Mouse (Mus musculus) forebrain, embryonic 16.5 days (tissue): Measurements from ENCODE around the gene Gcfc2. TPM values are rescaled to one million over a fixed set of nuclear protein-coding genes. Genes with fewer than 3 reads are reported as not detected.

Source experiments
- ATAC-seq: fragments of 200-750 bp; cut with Nextera tagmentation; 2 replicates; pipeline ENCODE4 v1.8.0; 2017; ENCODE audit warnings: mild to moderate bottlenecking, moderate library complexity
- H3K27ac ChIP-seq: fragments of 300-500 bp; sonication (generic); 2 replicates; pipeline ENCODE4 v1.5.1; 2014; ENCODE audit warnings: low read length, control low read depth
- H3K27me3 ChIP-seq: fragments of 300-500 bp; sonication (generic); replicated peaks from 2 replicates; pipeline ENCODE4 v1.6.1; 2014; ENCODE audit warnings: low read length; ENCODE audit not compliant: control insufficient read depth, insufficient read depth
- H3K36me3 ChIP-seq: fragments of 300-500 bp; sonication (generic); 2 replicates; pipeline ENCODE4 v1.6.1; 2014; ENCODE audit not compliant: control insufficient read depth, insufficient read depth
- H3K4me1 ChIP-seq: fragments of 300-500 bp; sonication (generic); replicated peaks from 2 replicates; pipeline ENCODE4 v1.6.1; 2014; ENCODE audit warnings: low read length; ENCODE audit not compliant: control insufficient read depth, insufficient read depth
- H3K4me2 ChIP-seq: fragments of 300-500 bp; sonication (generic); 2 replicates; pipeline ENCODE4 v1.6.1; 2014; ENCODE audit warnings: mild to moderate bottlenecking, low read length, control low read depth
- H3K4me3 ChIP-seq: fragments of 300-500 bp; sonication (generic); replicated peaks from 2 replicates; pipeline ENCODE4 v1.5.1; 2014; ENCODE audit warnings: mild to moderate bottlenecking, low read length, control low read depth
- H3K9ac ChIP-seq: fragments of 300-500 bp; sonication (generic); replicated peaks from 2 replicates; pipeline ENCODE4 v1.6.1; 2014; ENCODE audit warnings: low read depth, low read length, control low read depth
- H3K9me3 ChIP-seq: fragments of 300-500 bp; sonication (generic); 2 replicates; pipeline ENCODE4 v1.6.1; 2016; ENCODE audit warnings: low read length; ENCODE audit not compliant: control insufficient read depth
- WGBS: fragments of 180-500 bp; shearing (Covaris S2); extraction: QIAGEN DNeasy Blood & Tissue Kit; methylation state at CpG from one replicate; pipeline ENCODE4 v1.1.7; 2014; 5-methylcytosine and 5-hydroxymethylcytosine counted together
- polyA plus RNA-seq: library from polyadenylated mRNA; unstranded; fragments of >200 nt; fragmentation: Nextera tagmentation; extraction: Ambion mirVana; gene quantifications from 2 replicates; pipeline ENCODE4 v1.2.1, GENCODE M21; 2015

Gene Gcfc2
- polyA plus RNA-seq, 1 experiment from 2014 or later, result 7.3 TPM

DNA sequence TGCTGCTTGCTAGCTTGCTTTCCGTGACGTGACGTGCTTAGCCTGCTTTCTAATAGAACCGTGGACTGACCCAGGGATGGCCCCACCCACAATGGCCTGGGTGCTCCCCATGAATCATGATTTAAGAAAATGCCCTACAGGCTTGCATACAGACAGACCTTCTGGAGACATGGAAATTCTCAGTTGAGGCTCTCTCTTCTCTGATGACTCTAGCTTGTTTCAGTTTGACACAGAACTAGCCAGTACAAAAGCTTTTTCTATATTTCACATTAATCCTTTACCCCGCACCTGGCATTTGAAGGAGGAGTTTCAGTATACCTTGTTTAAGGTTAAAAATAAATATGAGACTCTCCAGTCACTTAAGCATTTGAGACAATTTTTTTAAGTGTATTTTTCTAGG, 18.2 kb downstream of the Gcfc2 start:
- Histone ChIP-seq H3K27me3 (no peaks in the 10 kb centered on the region), H3K4me1 (no peaks in the 10 kb centered on the region), H3K36me3 (peaks cover 21% of the 10 kb centered on the region), H3K4me3 (no peak overlapping the region), H3K27ac (no peak overlapping the region), H3K9me3 (no peaks in the 10 kb centered on the region), H3K9ac (no peak overlapping the region), H3K4me2 (no peak overlapping the region)
- WGBS, result 90% methylated on average over 5 of the region's 5 CpGs
- no peak for ATAC-seq

DNA sequence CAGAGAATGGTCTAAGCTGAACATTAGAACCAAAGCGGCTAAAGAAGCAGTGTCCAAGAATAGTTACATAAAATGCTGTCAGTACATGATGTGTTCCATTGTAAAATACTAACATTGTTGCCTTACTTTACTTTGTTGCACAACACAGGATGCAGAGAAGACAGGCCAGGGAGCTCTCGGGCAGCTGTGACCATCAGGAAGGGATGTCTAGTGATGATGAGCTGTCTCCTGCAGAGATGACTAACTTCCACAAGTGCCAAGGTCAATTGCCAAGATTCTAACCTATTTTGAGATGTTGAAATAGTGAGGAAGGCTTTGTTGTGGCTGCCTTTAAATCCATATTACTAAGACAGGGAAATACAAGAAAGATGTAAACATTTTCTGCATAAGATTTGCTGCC, 19.8 kb downstream of the Gcfc2 start:
- Histone ChIP-seq H3K9me3 (no peaks in the 10 kb centered on the region), H3K9ac (no peak overlapping the region), H3K27ac (no peak overlapping the region), H3K4me1 (no peaks in the 10 kb centered on the region), H3K36me3 (peaks cover 19% of the 10 kb centered on the region), H3K27me3 (no peaks in the 10 kb centered on the region), H3K4me2 (no peak overlapping the region), H3K4me3 (no peak overlapping the region)
- ATAC-seq, result no peak
- WGBS, result 100% methylated on average over 2 of the region's 2 CpGs

DNA sequence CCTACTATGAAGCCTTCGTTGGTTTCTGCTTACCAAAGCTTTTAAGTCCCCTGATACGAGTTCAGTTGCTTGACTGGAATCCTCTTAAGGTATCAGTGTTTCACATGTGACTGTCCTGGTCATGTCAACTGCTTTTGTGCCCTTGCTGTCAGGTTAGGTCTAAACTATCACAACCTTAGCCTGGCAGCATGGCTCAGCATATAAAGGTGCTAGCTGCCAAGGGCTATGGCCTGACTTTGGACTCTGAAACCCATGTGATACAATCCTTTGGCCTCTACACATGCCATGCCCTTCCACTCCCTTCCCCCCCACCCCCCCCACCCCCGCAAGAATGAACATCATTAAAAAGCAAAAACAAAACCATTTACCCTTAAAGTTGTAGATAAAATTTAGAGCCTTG, 21.0 kb downstream of the Gcfc2 start:
- Histone ChIP-seq H3K4me1 (no peaks in the 10 kb centered on the region), H3K4me3 (no peak overlapping the region), H3K27me3 (no peaks in the 10 kb centered on the region), H3K9me3 (no peaks in the 10 kb centered on the region), H3K4me2 (no peak overlapping the region), H3K9ac (no peak overlapping the region), H3K27ac (no peak overlapping the region), H3K36me3 (peaks cover 24% of the 10 kb centered on the region)
- 94% methylated on average over 3 of the region's 3 CpGs for WGBS
- no peak for ATAC-seq

DNA sequence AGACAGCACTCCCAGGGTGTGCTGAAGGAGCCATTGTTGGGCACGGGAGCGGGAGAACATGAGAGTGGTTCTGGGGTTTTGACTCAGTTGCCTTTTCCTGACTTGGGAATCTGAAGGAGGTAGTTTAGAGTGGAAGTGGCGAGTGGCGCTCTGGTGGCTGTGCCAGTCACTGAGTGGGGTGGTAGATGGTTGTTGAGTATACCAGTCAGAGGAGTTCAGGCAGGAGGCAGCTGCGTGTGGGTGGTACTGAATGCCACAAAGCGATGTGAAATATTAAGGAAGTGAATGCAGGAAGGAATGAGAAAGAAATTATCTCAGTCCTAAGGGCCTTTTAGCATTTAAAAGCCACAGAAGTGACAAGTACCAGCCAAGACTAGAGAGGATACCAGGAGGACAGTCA, 23.4 kb downstream of the Gcfc2 start:
- WGBS, result 95% methylated on average over 6 of the region's 6 CpGs
- Histone ChIP-seq H3K36me3 (peaks cover 35% of the 10 kb centered on the region), H3K9me3 (no peaks in the 10 kb centered on the region), H3K27me3 (no peaks in the 10 kb centered on the region), H3K4me1 (no peaks in the 10 kb centered on the region), H3K9ac (no peak overlapping the region), H3K27ac (no peak overlapping the region), H3K4me3 (no peak overlapping the region), H3K4me2 (no peak overlapping the region)
- no peak for ATAC-seq

DNA sequence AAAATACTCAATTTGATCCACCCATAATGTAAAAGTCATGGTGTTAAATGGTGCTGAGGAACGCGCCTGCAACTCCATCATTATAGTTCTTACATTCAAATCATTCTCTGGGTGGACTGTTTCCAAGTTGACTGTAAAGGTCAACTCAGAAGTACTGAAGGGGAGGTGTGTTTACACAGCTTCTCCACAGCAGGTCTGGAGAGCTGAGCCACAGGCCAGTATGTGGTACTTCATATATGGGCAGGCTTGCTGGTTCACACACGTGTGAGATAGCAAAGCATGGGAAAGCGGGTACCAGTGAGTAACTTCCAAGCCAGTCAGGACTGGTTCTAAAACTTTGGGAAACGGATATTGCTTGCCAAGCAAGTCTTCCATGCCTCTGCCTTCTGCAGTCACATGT, 31.7 kb downstream of the Gcfc2 start:
- peaks cover 37% of the 10 kb centered on the region for H3K36me3 ChIP-seq

DNA sequence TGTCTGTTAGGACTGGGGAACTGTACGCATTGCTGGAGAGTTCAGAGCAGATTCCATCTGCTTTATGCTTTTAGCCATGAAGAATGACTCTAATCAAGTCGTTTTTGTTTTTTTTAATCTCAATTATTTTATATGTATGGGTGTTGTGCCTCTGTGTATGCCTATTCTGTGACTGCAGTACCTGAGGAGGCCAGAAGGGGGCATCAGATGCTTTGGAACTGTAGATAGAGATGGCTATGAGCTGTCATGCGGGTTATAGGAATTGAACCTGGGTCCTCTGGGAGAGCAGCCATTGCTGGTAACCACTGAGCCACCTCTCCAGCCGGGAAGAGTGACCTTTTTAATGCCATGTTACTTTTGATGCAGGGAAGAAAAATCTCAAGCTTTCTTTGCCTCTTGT, 32.9 kb downstream of the Gcfc2 start:
- no peak overlapping the region for H3K9ac ChIP-seq
- H3K4me1 ChIP-seq, result no peaks in the 10 kb centered on the region
- ATAC-seq, result no peak
- H3K36me3 ChIP-seq, result peaks cover 31% of the 10 kb centered on the region
- no peak overlapping the region for H3K27ac ChIP-seq
- WGBS, result 96% methylated on average over 4 of the region's 4 CpGs
- no peaks in the 10 kb centered on the region for H3K27me3 ChIP-seq
- no peak overlapping the region for H3K4me3 ChIP-seq
- H3K4me2 ChIP-seq, result no peak overlapping the region
- H3K9me3 ChIP-seq, result no peaks in the 10 kb centered on the region

More for the DNA sequence above, 31.7 kb downstream of the Gcfc2 start:
- no peak for ATAC-seq
- Histone ChIP-seq H3K9ac (no peak overlapping the region), H3K4me1 (no peaks in the 10 kb centered on the region), H3K27me3 (no peaks in the 10 kb centered on the region), H3K9me3 (no peaks in the 10 kb centered on the region), H3K4me3 (no peak overlapping the region), H3K4me2 (no peak overlapping the region), H3K27ac (no peak overlapping the region)
- WGBS, result 93% methylated on average over 5 of the region's 5 CpGs

DNA sequence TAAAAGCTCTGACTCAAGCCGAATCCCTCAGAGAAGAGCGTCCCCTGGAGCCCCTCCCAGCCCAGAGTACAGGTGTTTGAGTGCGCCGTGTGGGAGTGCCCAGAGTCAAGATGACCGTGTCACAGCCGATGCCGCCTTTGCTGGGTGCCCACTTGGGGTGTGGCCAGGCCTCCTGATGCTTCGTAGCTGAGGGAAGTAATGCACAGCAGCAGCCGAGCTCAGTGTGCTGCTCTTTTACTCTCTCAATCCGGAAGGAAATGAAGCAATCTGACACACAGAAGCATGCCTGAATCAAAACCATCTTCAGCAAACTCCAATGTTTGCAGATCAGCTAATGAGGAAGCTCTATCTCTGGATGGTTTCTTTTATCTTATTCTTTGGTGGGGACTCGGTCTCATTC, 34.5 kb downstream of the Gcfc2 start:
- Histone ChIP-seq H3K36me3 (peaks cover 34% of the 10 kb centered on the region), H3K4me3 (no peak overlapping the region), H3K4me2 (no peak overlapping the region), H3K27ac (no peak overlapping the region), H3K27me3 (no peaks in the 10 kb centered on the region), H3K4me1 (no peaks in the 10 kb centered on the region), H3K9me3 (no peaks in the 10 kb centered on the region), H3K9ac (no peak overlapping the region)
- ATAC-seq, result no peak
- 89% methylated on average over 11 of the region's 11 CpGs for WGBS

DNA sequence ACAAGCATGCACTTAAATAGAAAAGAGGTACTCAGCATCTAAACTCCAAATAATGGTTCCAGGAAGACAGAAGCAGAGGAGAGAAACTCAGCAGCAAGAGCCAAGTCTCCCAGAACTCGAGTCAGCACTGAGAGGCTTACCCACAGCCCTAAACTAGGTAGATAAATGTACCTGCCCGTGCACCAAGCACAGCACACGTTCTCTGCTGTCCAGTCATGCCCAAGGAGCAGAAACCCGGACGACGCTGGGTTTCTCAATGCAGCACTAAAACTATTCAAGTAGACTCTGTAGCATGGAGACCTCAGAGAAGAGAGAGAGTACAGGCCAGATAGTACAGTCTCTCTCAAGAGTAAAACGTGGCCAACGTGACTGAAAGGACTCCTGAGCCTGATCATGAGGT, 36.4 kb downstream of the Gcfc2 start:
- ATAC-seq, result no peak
- H3K4me2 ChIP-seq, result no peak overlapping the region
- H3K4me1 ChIP-seq, result peaks cover 4% of the 10 kb centered on the region
- H3K36me3 ChIP-seq, result peaks cover 41% of the 10 kb centered on the region
- H3K9ac ChIP-seq, result no peak overlapping the region
- H3K27me3 ChIP-seq, result no peaks in the 10 kb centered on the region
- H3K9me3 ChIP-seq, result no peaks in the 10 kb centered on the region
- no peak overlapping the region for H3K4me3 ChIP-seq
- H3K27ac ChIP-seq, result no peak overlapping the region
- 95% methylated on average over 8 of the region's 8 CpGs for WGBS

DNA sequence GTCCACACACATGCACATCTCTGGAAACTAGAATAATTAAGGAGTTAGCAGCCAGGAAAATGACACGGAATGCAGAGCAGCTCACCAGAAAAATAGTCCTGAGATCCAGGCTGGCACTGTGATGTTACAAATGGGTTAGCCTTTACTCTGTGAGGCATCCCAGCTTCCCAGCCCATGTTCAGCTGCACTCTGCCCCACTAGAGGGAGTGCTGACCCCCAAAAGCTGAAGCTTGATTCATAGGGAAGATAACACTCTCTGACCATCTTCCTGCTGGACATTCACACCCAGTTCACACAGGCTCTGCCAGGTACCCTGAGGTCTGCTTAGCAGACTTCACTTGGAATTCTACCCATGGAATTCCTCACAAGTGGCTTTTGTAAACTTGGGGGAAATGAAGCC, 36.8 kb downstream of the Gcfc2 start:
- ATAC-seq, result no peak
- Histone ChIP-seq H3K4me3 (no peak overlapping the region), H3K9me3 (no peaks in the 10 kb centered on the region), H3K36me3 (peaks cover 41% of the 10 kb centered on the region), H3K27ac (no peak overlapping the region), H3K4me2 (no peak overlapping the region), H3K4me1 (peaks cover 7% of the 10 kb centered on the region), H3K27me3 (no peaks in the 10 kb centered on the region), H3K9ac (no peak overlapping the region)
- WGBS, result 74% methylated on average over 1 of the region's 1 CpGs

DNA sequence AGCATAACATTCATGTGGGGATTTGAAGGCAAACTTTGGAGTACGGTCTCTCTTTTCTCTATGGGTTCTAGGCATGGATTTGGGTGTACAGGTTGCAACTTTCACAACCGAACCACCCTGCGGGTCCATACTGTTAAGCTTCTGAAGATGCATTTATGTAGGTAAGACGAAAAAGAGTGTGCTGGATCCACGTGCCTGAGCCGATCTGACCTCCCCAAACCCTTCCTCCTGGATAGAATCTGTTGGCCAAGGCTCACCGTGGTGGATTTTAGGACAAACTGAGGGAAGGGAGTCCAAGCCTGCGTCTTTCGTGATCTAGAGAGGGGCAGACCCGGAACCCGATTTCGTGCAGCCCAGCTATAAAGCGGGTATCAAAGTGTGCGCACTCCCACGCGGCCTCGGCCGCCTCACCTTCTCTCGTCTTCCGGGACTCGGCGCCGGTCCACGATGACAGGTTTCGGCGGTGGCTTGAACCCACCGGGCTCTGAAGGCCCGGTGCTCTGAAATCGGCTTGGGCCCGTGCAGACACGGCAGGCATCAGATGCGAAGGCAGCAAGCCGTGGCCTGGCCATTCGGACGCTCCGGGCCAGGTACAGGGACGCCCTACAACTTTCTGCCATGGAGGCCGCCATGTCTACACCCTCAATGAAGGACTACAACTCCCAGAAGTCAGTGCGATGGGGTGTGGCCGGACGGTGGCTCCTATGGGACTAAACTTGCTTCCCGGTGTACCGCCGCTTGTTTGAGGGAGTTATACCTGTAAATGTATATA, 42.0 kb downstream of the Gcfc2 start, which contains the start of gene Mrpl19:
TSS of gene Mrpl19 (minus strand) at position 663 of the 772 bp plus-strand sequence.
- Histone ChIP-seq H3K27me3 (no peaks in the 10 kb centered on the region), H3K4me3 (peak within 1 kb of the TSS; percentile 82), H3K36me3 (peaks cover 18% of the 10 kb centered on the region), H3K4me2 (peak within 1 kb of the TSS; percentile 77), H3K4me1 (peaks cover 7% of the 10 kb centered on the region), H3K9me3 (no peaks in the 10 kb centered on the region), H3K9ac (peak within 1 kb of the TSS; percentile 70), H3K27ac (no peak within 1 kb of the TSS)
- peak; percentile 99 for ATAC-seq
- under 1% methylated on average over 44 of the region's 44 CpGs for WGBS
